Mouse (Mus musculus) cerebellum, postnatal 36 days (tissue): ENCODE measurements around the gene Antxrl.

Experiments used
- DNase-seq, 2 experiments: peaks; one replicate each; pipeline ENCODE4 v3.0.0; 2021 to 2022; ENCODE audit warnings: mixed read lengths in 2 of 2

Antxrl gene

GRCm38 (mm10) chr14:34104892-34105291 is 52.4 kb downstream of the Antxrl start:
- DNase-seq: peak; percentile 71

GRCm38 (mm10) chr14:34106389-34107062 is 54.0 kb downstream of the Antxrl start:
- DNase-seq: peak; percentile 26 to 31

GRCm38 (mm10) chr14:34107594-34107993 is 55.1 kb downstream of the Antxrl start:
- no peak for DNase-seq

GRCm38 (mm10) chr14:34114311-34114710 is 61.8 kb downstream of the Antxrl start:
- no peak for DNase-seq

GRCm38 (mm10) chr14:34119046-34119723 is 66.7 kb downstream of the Antxrl start:
- peak; percentile 80 to 82 for DNase-seq

GRCm38 (mm10) chr14:34120016-34120910 is 67.8 kb downstream of the Antxrl start:
- DNase-seq: no peak

GRCm38 (mm10) chr14:34120923-34121351 is 68.4 kb downstream of the Antxrl start:
- no peak for DNase-seq

- DNase-seq: no peak
Observed at GRCm38 (mm10) chr14:34121691-34122090, 69.2 kb downstream of the Antxrl start.
